ENCODE assay signal across 12 mouse cellular contexts in genomic region chr11:76311224-76312000, GRCm38 (mm10).
DNase-seq lines count a peak whose midpoint lies in the region; ATAC-seq and TF ChIP-seq lines count a peak whose summit lies in the region.
"Had no signal": no experiment of that assay in that cellular context is flagged by ENCODE, and none has a peak within 500 bp of the region (broad histone marks: within the 10 kb centered on the region; RNA-seq: fewer than 3 reads in every experiment).

No protein-coding gene starts in this region.

- peaks cover 62% of the 10 kb centered on the region for H3K4me1 ChIP-seq in midbrain, embryonic 10.5 days
- no peaks in the 10 kb centered on the region for H3K4me1 ChIP-seq in midbrain, embryonic 14.5 days (ENCODE audit: control insufficient read depth, insufficient read depth, low read length)
- peaks cover 68% of the 10 kb centered on the region for H3K4me1 ChIP-seq in embryonic facial prominence, embryonic 15.5 days

- H3K9ac ChIP-seq in midbrain, embryonic 14.5 days (replicated peaks; ENCODE audit: low read length), result no peak overlapping the region; the same call in 1 of the 2 replicates
- H3K9ac ChIP-seq in embryonic facial prominence, embryonic 15.5 days, result no peak overlapping the region
- H3K9ac ChIP-seq: liver, embryonic 15.5 days had no signal

- no peak overlapping the region for H3ac ChIP-seq in myocyte (ENCODE audit: control insufficient read depth, insufficient read length)

- peaks cover 37% of the 10 kb centered on the region for H3K79me2 ChIP-seq in myocyte (ENCODE audit: control insufficient read depth, insufficient read depth)

- no peaks in the 10 kb centered on the region for H3K36me3 ChIP-seq in midbrain, embryonic 10.5 days
- no peaks in the 10 kb centered on the region for H3K36me3 ChIP-seq in midbrain, embryonic 14.5 days (ENCODE audit: control insufficient read depth, insufficient read depth, low read length)
- no peaks in the 10 kb centered on the region for H3K36me3 ChIP-seq in embryonic facial prominence, embryonic 15.5 days
- H3K36me3 ChIP-seq in myocyte (ENCODE audit: control insufficient read depth, insufficient read depth), result no peaks in the 10 kb centered on the region
- H3K36me3 ChIP-seq: liver, embryonic 15.5 days had no signal

- peak; percentile 77 for DNase-seq in heart, adult 11 months
- no peak for DNase-seq in heart, adult 18-20 months
- no peak for DNase-seq in midbrain, embryonic 10.5 days (ENCODE audit: low spot score)
- no peak for DNase-seq in midbrain, embryonic 14.5 days
- DNase-seq in embryo, embryonic 9.5 days (ENCODE audit: extremely low spot score), result no peak
- no peak for DNase-seq in heart, postnatal 36 days
- DNase-seq: cerebellum, postnatal 14 days; kidney, postnatal 10 days; thymus, postnatal 4 days had no signal

- no peaks in the 10 kb centered on the region for H3K27me3 ChIP-seq in midbrain, embryonic 10.5 days (ENCODE audit: low read depth, poor library complexity, severe bottlenecking)
- no peaks in the 10 kb centered on the region for H3K27me3 ChIP-seq in midbrain, embryonic 14.5 days (ENCODE audit: control insufficient read depth, insufficient read depth, low read length)
- no peaks in the 10 kb centered on the region for H3K27me3 ChIP-seq in embryonic facial prominence, embryonic 15.5 days
- H3K27me3 ChIP-seq in myocyte (ENCODE audit: control insufficient read depth, insufficient read depth, insufficient read length), result no peaks in the 10 kb centered on the region
- H3K27me3 ChIP-seq: liver, embryonic 15.5 days had no signal

- ATAC-seq in midbrain, embryonic 14.5 days (ENCODE audit: low FRiP score, low TSS enrichment), result no peak
- ATAC-seq in embryonic facial prominence, embryonic 15.5 days (ENCODE audit: insufficient number of reproducible peaks, low FRiP score, low TSS enrichment, low read depth), result peak; percentile 56; the same call in 1 of the 2 replicates

- no peaks in the 10 kb centered on the region for H3K9me3 ChIP-seq in midbrain, embryonic 10.5 days (replicated peaks)
- H3K9me3 ChIP-seq in midbrain, embryonic 14.5 days (ENCODE audit: control insufficient read depth, low read length), result no peaks in the 10 kb centered on the region
- no peaks in the 10 kb centered on the region for H3K9me3 ChIP-seq in embryonic facial prominence, embryonic 15.5 days (replicated peaks)
- H3K9me3 ChIP-seq: liver, embryonic 15.5 days had no signal

- peak overlapping the region; percentile 64 for H3K27ac ChIP-seq in midbrain, embryonic 10.5 days (replicated peaks)
- no peak overlapping the region for H3K27ac ChIP-seq in midbrain, embryonic 14.5 days (replicated peaks; ENCODE audit: low read depth, low read length)
- H3K27ac ChIP-seq in embryonic facial prominence, embryonic 15.5 days (replicated peaks), result peak overlapping the region; percentile 87
- H3K27ac ChIP-seq: liver, embryonic 15.5 days had no signal

- intact Hi-C loops in heart, postnatal 36 days (cut with DNase I), result no loop called here

- H3K4me2 ChIP-seq in midbrain, embryonic 14.5 days (ENCODE audit: low read length), result no peak overlapping the region
- H3K4me2 ChIP-seq in embryonic facial prominence, embryonic 15.5 days (replicated peaks), result no peak overlapping the region; the same call in 1 of the 2 replicates
- H3K4me2 ChIP-seq in myocyte (ENCODE audit: low read depth), result peak overlapping the region; percentile 82
- H3K4me2 ChIP-seq: liver, embryonic 15.5 days had no signal

- WGBS in midbrain, embryonic 10.5 days, result 77% methylated on average over 12 of the region's 12 CpGs
- WGBS in midbrain, embryonic 14.5 days, result 80% methylated on average over 12 of the region's 12 CpGs
- WGBS in embryonic facial prominence, embryonic 15.5 days, result 20% methylated on average over 12 of the region's 12 CpGs

- no peak overlapping the region for H3K4me3 ChIP-seq in midbrain, embryonic 10.5 days
- H3K4me3 ChIP-seq in midbrain, embryonic 14.5 days (replicated peaks; ENCODE audit: low read depth, low read length), result no peak overlapping the region
- H3K4me3 ChIP-seq in embryonic facial prominence, embryonic 15.5 days (replicated peaks), result no peak overlapping the region
- no peak overlapping the region for H3K4me3 ChIP-seq in myocyte
- H3K4me3 ChIP-seq: liver, embryonic 15.5 days had no signal

- no peak for TF ChIP-seq POLR2A in myocyte (IDR thresholded peaks at IDR 0.05; ENCODE audit: insufficient read length, low read depth)

TF ChIP-seq in myocyte, 11 proteins besides CTCF, POLR2A, EP300 and RAD21:
- TF ChIP-seq MAX (IDR thresholded peaks at IDR 0.05; ENCODE audit: low read depth) (no peak), REST (IDR thresholded peaks at IDR 0.05; ENCODE audit: insufficient read depth, insufficient read length) (no peak), POLR2AphosphoS2 (IDR thresholded peaks at IDR 0.05; ENCODE audit: insufficient read length, low read depth) (no peak), TCF3 (IDR thresholded peaks at IDR 0.05; ENCODE audit: insufficient read length, low read depth) (no peak), MYOD1 (IDR thresholded peaks at IDR 0.05; ENCODE audit: control insufficient read depth in 1 of 3, insufficient read length in 2 of 3, low read depth in 2 of 3) (no peak), TCF12 (IDR thresholded peaks at IDR 0.05; ENCODE audit: insufficient read depth, poor library complexity, severe bottlenecking) (no peak), SRF (IDR thresholded peaks at IDR 0.05; ENCODE audit: control insufficient read depth, insufficient read length, low read depth) (no peak), MYOG (IDR thresholded peaks at IDR 0.05; ENCODE audit: control insufficient read depth in 1 of 3, insufficient read depth in 1 of 3, insufficient read length in 2 of 3, low read depth in 2 of 3) (no peak), CEBPB (IDR thresholded peaks at IDR 0.05; ENCODE audit: insufficient read depth, poor library complexity, severe bottlenecking) (no peak)
TF ChIP-seq in myocyte: peak in this region for 0.
